11 mouse cellular contexts compared by ENCODE assay signal in the genomic region with DNA sequence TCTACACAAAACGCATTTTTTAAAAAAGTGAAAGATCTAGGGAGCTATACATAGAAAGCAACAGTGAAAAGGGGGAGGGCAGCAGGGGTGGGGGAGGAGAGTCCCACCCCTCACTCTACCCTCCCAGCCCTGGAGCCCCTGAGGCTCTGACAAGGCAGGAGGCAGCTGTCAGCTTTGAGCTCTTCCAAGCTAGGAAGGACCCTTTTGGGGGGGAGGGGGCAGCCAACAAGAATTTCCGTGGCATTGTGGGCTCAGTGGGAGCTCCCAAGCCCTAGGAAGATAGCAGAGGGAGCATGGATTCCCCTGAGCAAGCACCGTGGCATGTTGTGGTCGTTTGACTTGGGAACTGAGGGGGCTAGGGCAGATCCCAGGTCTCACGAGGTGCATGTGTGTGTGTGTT. TPM values are rescaled to one million over a fixed set of nuclear protein-coding genes. Genes with fewer than 3 reads are reported as not detected.
DNase-seq lines count a peak whose midpoint lies in the region; ATAC-seq and TF ChIP-seq lines count a peak whose summit lies in the region.
"Had no signal": no experiment of that assay in that cellular context is flagged by ENCODE, and none has a peak within 500 bp of the region (broad histone marks: within the 10 kb centered on the region; RNA-seq: fewer than 3 reads in every experiment).

No protein-coding gene starts in this region.

- no peaks in the 10 kb centered on the region for H3K27me3 ChIP-seq in forebrain, embryonic 15.5 days
- H3K27me3 ChIP-seq in midbrain, postnatal 0 days (ENCODE audit: insufficient read depth, low read length) = no peaks in the 10 kb centered on the region
- H3K27me3 ChIP-seq: liver, embryonic 15.5 days had no signal

- H3K4me3 ChIP-seq in gastrocnemius, adult 2 months = no peak overlapping the region
- no peak overlapping the region for H3K4me3 ChIP-seq in left cerebral cortex, adult 2 months
- H3K4me3 ChIP-seq in forebrain, embryonic 15.5 days = no peak overlapping the region
- no peak overlapping the region for H3K4me3 ChIP-seq in midbrain, postnatal 0 days (ENCODE audit: low read depth, low read length)
- H3K4me3 ChIP-seq: liver, embryonic 15.5 days had no signal

- ATAC-seq in forebrain, embryonic 15.5 days (replicated peaks) = no peak
- ATAC-seq in midbrain, postnatal 0 days (ENCODE audit: low FRiP score) = no peak
- ATAC-seq: intestine, postnatal 0 days had no signal

- H3K4me1 ChIP-seq in forebrain, embryonic 15.5 days = peaks cover 24% of the 10 kb centered on the region
- H3K4me1 ChIP-seq in midbrain, postnatal 0 days (ENCODE audit: insufficient read depth, low read length) = no peaks in the 10 kb centered on the region

- peaks cover 60% of the 10 kb centered on the region for H3K36me3 ChIP-seq in forebrain, embryonic 15.5 days
- peaks cover 57% of the 10 kb centered on the region for H3K36me3 ChIP-seq in midbrain, postnatal 0 days (ENCODE audit: insufficient read depth, low read length)

- H3K4me2 ChIP-seq in forebrain, embryonic 15.5 days (replicated peaks) = no peak overlapping the region
- H3K4me2 ChIP-seq in midbrain, postnatal 0 days (ENCODE audit: low read depth, low read length, poor library complexity, severe bottlenecking) = no peak overlapping the region
- H3K4me2 ChIP-seq: liver, embryonic 15.5 days had no signal

- WGBS in forebrain, embryonic 15.5 days = 58% methylated on average over 5 of the region's 5 CpGs
- WGBS in midbrain, postnatal 0 days = 36% methylated on average over 5 of the region's 5 CpGs

- H3K9me3 ChIP-seq in forebrain, embryonic 15.5 days = no peaks in the 10 kb centered on the region
- H3K9me3 ChIP-seq in midbrain, postnatal 0 days (ENCODE audit: low read length) = no peaks in the 10 kb centered on the region
- H3K9me3 ChIP-seq: liver, embryonic 15.5 days had no signal

- H3K27ac ChIP-seq in gastrocnemius, adult 2 months = peak overlapping the region; percentile 76
- peak overlapping the region; percentile 32 for H3K27ac ChIP-seq in left cerebral cortex, adult 2 months
- peak overlapping the region; percentile 55 for H3K27ac ChIP-seq in forebrain, embryonic 15.5 days (replicated peaks)
- H3K27ac ChIP-seq in midbrain, postnatal 0 days (ENCODE audit: low read depth, low read length) = no peak overlapping the region
- H3K27ac ChIP-seq: liver, embryonic 15.5 days had no signal

- no peak for DNase-seq in gastrocnemius, adult 2 months
- no peak for DNase-seq in gastrocnemius, postnatal 25 days
- peak in 1 of 2 experiments; percentile 9 for DNase-seq in left cerebral cortex, adult 2 months (ENCODE audit: extremely low spot score in 1 of 2, low spot score in 2 of 2)
- DNase-seq in left cerebral cortex, postnatal 36 days (ENCODE audit: low spot score in 2 of 2) = no peak
- peak; percentile 26 for DNase-seq in midbrain, postnatal 0 days (ENCODE audit: low spot score)
- no peak for DNase-seq in urinary bladder, adult 18-20 months (ENCODE audit: low spot score in 2 of 2)
- DNase-seq: embryo, embryonic 11 days; thymus, adult 18-20 months had no signal

- intact Hi-C loops in gastrocnemius, adult 2 months (cut with DNase I) = no loop called here
- intact Hi-C loops in left cerebral cortex, adult 2 months (cut with DNase I) = no loop called here
- intact Hi-C loops in left cerebral cortex, postnatal 36 days (cut with DNase I) = no loop called here

- no peak overlapping the region for H3K9ac ChIP-seq in forebrain, embryonic 15.5 days (replicated peaks)
- H3K9ac ChIP-seq in midbrain, postnatal 0 days (replicated peaks; ENCODE audit: low read length, poor library complexity, severe bottlenecking) = no peak overlapping the region
- H3K9ac ChIP-seq: liver, embryonic 15.5 days had no signal

- TF ChIP-seq CTCF in gastrocnemius, adult 2 months (IDR thresholded peaks at IDR 0.05) = no peak
- no peak for TF ChIP-seq CTCF in left cerebral cortex, adult 2 months (IDR thresholded peaks at IDR 0.05)
- no peak for TF ChIP-seq CTCF in midbrain, postnatal 0 days (IDR thresholded peaks at IDR 0.05)

RNA-seq across cellular contexts. Expression of a gene that starts 3.8 kb away (rescaled TPM):
- 10 to 100 TPM; 34.5 to 43.4 TPM for total RNA-seq in gastrocnemius, adult 2 months (2021)
- total RNA-seq in gastrocnemius, postnatal 25 days (2021) = 10 to 100 TPM; 26.0 to 33.3 TPM
- 100 to 1,000 TPM; 230 to 236 TPM for total RNA-seq in left cerebral cortex, adult 2 months (2021)
- total RNA-seq in left cerebral cortex, postnatal 36 days (2021) = 100 to 1,000 TPM; 155 to 294 TPM
- 138 and 140 TPM in 2 replicates for polyA plus RNA-seq in forebrain, embryonic 15.5 days (2015; fragmentation: Nextera tagmentation; extraction: Ambion mirVana)
- 69.9 and 83.6 TPM in 2 replicates for total RNA-seq in midbrain, postnatal 0 days (2014; rRNA removed)
- polyA plus RNA-seq in midbrain, postnatal 0 days (2015; fragmentation: Nextera tagmentation; extraction: Ambion mirVana) = 113 and 117 TPM in 2 replicates

RNA-seq across cellular contexts. Expression of a gene that starts 33.2 kb away (rescaled TPM):
- total RNA-seq in gastrocnemius, adult 2 months (2021) = 10 to 100 TPM; 33.2 to 40.2 TPM
- total RNA-seq in gastrocnemius, postnatal 25 days (2021) = 10 to 100 TPM; 28.2 to 37.0 TPM
- 100 to 1,000 TPM in 1 of 2 experiments, 10 to 100 TPM in 1; 99.6 to 110 TPM for total RNA-seq in left cerebral cortex, adult 2 months (2021)
- 100 to 1,000 TPM in 1 of 2 experiments, 10 to 100 TPM in 1; 64.3 to 120 TPM for total RNA-seq in left cerebral cortex, postnatal 36 days (2021)
- 107 and 111 TPM in 2 replicates for polyA plus RNA-seq in forebrain, embryonic 15.5 days (2015; fragmentation: Nextera tagmentation; extraction: Ambion mirVana)
- total RNA-seq in midbrain, postnatal 0 days (2014; rRNA removed) = 96.5 and 131 TPM in 2 replicates
- 66.8 and 81.1 TPM in 2 replicates for polyA plus RNA-seq in midbrain, postnatal 0 days (2015; fragmentation: Nextera tagmentation; extraction: Ambion mirVana)

RNA-seq across cellular contexts. Expression of a gene that starts 35.0 kb away (rescaled TPM):
- total RNA-seq in gastrocnemius, adult 2 months (2021) = 10 to 100 TPM; 13.0 to 13.7 TPM
- total RNA-seq in gastrocnemius, postnatal 25 days (2021) = 10 to 100 TPM; 10.9 TPM
- total RNA-seq in left cerebral cortex, adult 2 months (2021) = 10 to 100 TPM; 45.9 to 48.4 TPM
- 10 to 100 TPM; 52.3 to 53.2 TPM for total RNA-seq in left cerebral cortex, postnatal 36 days (2021)
- 38.8 and 40.3 TPM in 2 replicates for polyA plus RNA-seq in forebrain, embryonic 15.5 days (2015; fragmentation: Nextera tagmentation; extraction: Ambion mirVana)
- total RNA-seq in midbrain, postnatal 0 days (2014; rRNA removed) = 53.9 and 68.0 TPM in 2 replicates
- 40.8 and 41.3 TPM in 2 replicates for polyA plus RNA-seq in midbrain, postnatal 0 days (2015; fragmentation: Nextera tagmentation; extraction: Ambion mirVana)

RNA-seq across cellular contexts. Expression of a gene that starts 49.2 kb away (rescaled TPM):
- under 1 TPM; 0.06 to 0.31 TPM for total RNA-seq in gastrocnemius, adult 2 months (2021)
- total RNA-seq in gastrocnemius, postnatal 25 days (2021) = under 1 TPM in 1 of 2 experiments, not detected in 1; 0.27 TPM
- total RNA-seq in left cerebral cortex, adult 2 months (2021) = 1 to 10 TPM; 3.8 to 5.2 TPM
- total RNA-seq in left cerebral cortex, postnatal 36 days (2021) = 1 to 10 TPM; 2.6 to 3.4 TPM
- 0.56 and 0.64 TPM in 2 replicates for polyA plus RNA-seq in forebrain, embryonic 15.5 days (2015; fragmentation: Nextera tagmentation; extraction: Ambion mirVana)
- total RNA-seq in midbrain, postnatal 0 days (2014; rRNA removed) = 3.8 and 4.6 TPM in 2 replicates
- polyA plus RNA-seq in midbrain, postnatal 0 days (2015; fragmentation: Nextera tagmentation; extraction: Ambion mirVana) = 0.63 and 0.80 TPM in 2 replicates
